Mouse (Mus musculus): ENCODE data around the gene Dnajc7. TPM values are rescaled to one million over a fixed set of nuclear protein-coding genes. Genes with fewer than 3 reads are reported as not detected.

Gene Dnajc7
- total RNA-seq, 4 experiments from 2014 or later = 255 to 304 (median 273) TPM

DNA sequence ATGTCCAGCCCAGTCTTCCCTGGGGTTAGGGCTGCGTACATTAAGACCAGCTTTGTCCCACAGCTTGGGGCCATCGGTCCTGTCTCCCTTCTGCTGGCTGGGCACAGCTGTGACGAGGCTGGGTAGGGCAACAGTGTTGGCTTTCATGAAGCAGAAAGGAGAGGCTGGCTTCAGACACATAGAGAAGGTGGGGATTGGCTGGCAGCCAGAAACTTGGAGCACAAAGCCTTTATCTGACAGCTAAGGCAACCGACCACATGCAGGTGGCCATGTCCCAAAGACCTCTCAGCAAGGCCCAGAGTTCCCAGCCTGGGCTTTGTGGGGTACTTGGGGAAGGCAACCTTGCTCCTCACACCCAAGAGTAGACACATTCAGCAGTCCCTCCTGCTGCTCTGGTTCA is 38.2 kb downstream of the Dnajc7 start:
- peak; percentile 65 to 79 for DNase-seq (ENCODE audit: low spot score in 2 of 2)

DNA sequence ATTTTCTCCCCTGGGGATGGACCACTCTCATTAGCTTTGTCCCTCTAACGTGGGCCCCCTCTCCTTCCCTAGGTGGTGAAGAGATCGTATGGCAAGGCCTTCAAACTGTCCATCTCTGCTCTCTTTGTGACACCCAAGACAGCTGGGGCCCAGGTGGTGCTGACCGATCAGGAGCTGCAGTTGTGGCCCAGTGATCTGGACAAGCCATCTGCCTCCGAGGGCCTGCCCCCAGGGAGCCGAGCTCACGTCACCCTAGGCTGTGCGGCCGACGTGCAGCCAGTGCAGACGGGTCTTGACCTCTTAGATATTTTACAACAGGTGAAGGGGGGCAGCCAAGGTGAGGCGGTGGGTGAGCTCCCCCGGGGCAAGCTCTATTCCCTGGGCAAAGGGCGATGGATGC is 39.7 kb downstream of the Dnajc7 start:
- no peak for DNase-seq (ENCODE audit: low spot score in 2 of 2)

DNA sequence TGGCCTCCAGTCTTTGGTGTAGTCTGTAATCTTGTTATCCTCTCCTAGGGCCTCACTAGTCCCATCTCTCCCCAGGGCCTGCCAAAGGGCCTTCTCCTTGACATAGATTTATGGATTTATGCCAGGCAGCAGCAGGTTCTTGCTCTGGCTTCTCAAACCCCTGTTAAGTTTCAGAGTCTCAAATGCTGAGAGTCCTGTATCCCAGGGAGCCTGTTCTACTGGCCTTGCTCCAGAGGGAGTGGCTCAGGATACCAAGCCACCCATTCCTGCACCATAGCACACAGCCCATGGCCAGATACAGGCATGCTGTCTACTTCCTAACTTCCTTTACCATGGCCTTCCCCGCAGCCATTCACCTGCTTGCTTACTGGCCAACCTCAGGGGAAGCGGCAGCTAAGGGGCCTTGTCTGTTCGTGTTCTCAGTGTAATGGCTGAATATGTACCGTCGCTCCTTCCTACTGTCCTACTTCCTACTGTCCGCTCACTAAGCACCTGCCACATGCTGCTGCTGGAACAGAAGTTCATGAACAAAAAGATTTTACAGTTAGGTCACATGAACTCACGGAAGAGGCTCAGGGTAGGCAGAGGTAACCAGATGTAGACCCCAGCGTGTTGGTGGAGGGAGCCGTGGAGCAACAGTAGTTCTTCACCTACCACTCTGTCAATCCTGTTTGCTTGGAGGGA is 40.7 kb downstream of the Dnajc7 start:
- no peak for DNase-seq (ENCODE audit: low spot score in 2 of 2)

DNA sequence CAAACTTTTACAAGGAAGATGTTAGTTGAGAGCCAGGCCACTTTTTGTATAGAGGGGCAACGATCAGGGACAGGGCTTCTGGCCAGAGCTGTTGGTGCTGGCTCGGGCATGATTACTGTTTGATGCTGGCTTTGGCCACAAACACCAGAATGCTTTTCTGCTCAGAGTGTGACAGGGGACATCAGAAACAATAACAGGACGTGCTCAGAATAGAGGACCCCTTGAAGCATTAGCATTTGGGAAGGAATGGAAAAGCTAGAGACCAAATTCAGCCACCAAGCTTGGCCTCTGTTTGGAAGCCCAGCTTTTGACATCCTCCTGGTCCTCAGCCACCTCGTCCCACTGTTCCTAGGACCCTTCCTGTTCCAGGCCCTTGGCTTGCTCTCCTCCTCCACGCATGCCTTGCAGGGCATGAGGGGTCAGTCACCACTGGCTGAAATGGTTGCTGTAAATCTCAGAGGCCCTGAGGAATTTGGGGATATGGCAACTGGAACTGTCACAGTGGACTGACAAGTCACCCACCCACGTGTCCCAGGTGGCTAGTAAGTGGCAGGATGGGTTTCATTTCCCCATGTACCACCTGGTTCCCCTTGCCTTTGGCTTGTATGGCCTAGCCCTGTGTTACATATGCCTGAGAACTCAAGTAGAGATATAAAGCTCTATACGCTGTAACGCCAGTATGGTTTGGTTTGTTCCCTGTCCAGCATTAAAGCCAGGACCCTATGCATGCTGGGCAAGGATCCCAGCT is 41.9 kb downstream of the Dnajc7 start:
- DNase-seq (ENCODE audit: low spot score in 2 of 2) = no peak

DNA sequence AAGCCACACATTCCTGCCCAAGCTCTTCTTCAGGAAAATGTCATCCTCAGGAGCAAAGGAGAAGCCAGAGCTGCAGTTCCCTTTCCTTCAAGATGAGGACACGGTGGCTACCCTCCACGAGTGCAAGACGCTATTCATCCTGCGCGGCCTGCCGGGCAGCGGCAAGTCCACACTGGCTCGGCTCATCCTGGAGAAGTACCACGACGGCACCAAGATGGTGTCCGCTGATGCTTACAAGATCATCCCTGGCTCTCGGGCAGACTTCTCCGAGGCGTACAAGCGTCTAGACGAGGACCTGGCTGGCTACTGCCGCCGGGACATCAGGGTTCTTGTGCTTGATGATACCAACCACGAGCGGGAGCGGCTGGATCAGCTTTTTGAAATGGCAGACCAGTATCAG is 43.7 kb downstream of the Dnajc7 start:
- no peak for DNase-seq (ENCODE audit: low spot score in 2 of 2)

DNA sequence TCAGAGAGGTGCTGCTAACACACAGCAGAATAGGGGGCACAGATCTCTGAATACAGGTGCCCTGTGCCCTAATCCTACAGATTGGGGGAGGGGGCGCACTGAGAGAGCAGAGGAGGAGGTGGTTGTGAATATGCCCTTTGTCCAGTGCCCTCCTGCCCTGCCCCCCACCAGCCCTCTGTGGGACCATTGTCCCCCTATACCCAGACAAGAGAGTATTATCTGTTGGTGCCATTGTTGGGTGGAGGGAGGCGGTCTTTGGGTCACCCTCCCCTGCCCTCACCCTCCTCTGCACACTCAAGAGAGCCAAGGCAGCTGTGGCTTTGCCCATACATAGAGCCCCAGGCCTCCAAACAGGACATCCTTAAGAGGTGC is 44.5 kb downstream of the Dnajc7 start:
- DNase-seq (ENCODE audit: low spot score in 2 of 2) = peak in 1 of 2 experiments; percentile 85

DNA sequence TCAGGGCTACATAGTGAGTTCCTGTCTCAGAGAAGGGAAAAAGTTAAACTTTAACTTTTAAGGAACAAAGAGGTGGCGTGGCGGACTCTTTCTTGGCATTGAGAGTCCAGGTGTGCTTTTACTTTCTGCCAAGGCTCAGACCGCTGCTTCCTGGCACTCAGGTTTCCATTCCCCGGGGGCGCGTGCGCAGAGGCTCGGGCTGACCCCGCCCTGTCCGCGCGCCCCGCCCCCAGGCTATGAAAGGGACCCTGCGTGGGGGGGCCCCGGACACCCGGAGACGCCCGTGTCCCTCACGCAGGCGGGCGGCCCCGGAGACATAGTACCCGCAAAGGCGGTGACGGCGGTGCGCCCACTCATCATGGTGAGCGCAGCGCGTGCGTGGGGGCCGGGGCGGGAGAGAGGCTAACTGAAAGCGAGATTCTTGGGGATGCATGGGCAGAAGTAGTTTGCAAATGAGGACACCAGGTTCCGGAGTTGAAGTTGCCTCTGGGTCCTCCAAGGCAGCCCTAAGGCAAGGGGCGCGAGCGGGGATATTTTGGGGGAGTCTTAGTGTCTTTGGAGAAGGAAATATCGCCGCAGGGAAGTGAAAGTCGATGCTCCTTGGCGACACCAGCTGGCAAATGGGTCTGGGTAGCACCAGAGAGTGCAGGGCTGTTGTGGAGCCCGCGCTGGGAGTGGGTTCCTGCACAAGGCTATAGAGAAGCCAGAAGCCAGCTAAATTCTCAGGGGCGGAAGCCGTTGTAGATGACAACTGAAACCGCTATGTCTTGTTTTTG is 45.1 kb downstream of the Dnajc7 start, which contains the start of gene Cnp:
Cnp (plus strand) TSS at position 197 of the 776 bp plus-strand sequence.
- peak; percentile 46 to 67 for DNase-seq (ENCODE audit: low spot score in 2 of 2)

DNA sequence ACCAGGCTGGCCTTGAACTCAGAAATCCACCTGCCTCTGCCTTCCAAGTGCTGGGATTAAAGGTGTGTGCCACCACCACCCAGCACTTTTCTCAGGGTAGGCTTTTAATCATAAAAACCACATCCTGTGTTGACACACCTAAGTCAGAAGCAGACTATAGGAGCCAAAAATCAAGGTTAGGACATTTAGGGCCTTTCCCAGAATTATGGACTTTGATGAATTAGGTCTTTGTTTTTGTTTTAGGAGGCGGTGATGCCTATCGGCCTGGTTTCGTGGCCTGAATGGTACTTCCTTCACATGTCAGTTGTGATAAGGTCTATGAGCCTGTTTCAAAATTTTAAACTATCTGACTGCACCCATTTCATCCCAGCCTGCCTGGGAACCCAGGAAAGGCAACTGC is 45.8 kb downstream of the Dnajc7 start:
- no peak for DNase-seq (ENCODE audit: low spot score in 2 of 2)

DNA sequence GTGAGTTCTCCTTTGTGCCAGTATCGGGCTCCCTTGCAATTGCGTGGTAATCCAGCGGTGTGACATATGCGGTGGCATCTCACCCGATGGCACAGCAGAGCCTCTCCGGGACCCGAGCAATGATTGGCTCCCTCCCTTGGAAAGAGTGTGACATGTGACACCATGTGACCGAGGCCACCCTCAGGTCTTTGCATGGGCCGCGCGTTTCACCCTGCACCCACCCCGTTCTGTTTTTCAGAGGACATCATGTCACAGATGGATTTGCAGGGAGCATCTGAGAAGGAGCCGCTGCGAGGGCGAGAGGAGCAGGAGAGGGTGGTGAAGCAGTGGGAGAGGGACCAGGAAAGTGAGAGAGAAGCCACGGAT is 48.8 kb downstream of the Dnajc7 start:
- peak; percentile 38 to 52 for DNase-seq (ENCODE audit: low spot score in 2 of 2)

DNA sequence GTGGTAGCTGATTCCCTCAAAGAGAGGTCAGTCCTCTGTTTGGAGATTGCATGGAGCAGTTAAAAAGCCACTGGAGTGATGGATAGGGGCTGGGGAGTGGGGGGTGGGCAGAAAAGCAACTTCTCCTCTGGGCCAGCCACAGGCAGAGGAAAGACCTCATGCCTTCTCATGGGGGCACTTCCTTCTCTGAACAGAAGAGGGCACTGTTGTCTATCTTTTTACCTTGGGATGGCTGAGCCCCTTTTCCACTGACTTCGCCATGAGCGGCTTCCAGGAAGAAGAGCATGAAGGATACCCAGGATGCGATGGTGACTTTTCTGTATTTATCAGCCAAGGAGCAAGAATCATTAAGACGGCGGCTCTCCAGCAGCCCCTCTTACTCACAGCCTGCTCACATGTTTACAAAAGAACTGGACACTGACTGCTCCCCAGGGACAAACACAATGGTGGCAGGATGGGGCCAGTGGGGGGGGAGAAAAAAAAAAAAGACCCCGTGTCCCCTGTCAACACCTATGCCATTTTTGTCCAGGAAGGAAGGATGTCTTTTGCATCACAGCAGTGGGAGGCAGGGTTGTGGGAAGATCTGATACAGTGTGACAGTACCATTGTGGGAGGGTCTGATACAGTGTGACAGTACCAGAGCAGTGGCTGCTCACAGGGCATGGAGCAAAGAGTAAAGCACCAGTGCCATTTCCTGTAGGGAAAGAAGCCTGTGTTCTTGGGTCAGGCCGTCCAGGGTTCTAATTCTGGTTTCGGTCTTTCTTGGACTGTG is 49.4 kb downstream of the Dnajc7 start:
- DNase-seq (ENCODE audit: low spot score in 2 of 2) = peak; percentile 71 to 83

DNA sequence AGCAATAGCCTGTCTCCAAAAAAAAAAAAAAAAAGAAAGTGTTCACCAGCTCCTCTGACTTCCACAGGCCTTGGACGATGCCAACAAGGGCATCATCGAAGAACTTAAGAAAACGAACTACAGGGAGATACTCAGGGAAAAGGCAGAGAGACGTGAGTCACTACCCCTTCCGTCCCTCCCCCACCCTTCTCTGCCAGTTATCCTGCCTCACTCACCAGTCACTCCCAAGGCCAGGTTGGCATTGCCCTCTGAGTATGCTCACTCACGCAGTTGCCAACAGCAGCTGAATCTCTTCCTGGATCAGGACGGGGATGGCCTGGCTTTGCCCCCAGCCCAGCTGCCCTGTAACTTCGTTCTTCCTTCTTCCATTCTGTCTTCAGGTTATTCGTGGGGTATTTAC is 50.2 kb downstream of the Dnajc7 start:
- DNase-seq (ENCODE audit: low spot score in 2 of 2) = no peak

DNA sequence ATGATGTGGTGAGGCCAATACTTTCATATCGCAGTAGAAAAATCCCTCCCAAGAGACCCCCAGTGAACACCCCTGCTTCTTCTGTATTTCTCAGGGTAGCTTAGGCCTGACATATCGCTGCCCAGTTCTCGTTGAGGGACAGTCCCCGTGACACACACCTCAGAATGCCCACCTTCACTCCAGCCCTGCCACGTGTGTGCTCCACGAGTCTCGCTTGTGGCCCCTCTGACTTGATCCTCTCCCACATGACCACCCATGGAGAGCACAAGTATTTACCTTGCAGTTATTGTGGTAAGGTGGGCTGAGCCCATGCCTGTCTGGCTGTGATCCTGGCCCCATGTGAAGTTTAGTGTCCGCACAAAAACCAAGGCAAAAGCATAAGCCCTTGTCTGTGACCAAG is 51.3 kb downstream of the Dnajc7 start:
- DNase-seq (ENCODE audit: low spot score in 2 of 2) = no peak

DNA sequence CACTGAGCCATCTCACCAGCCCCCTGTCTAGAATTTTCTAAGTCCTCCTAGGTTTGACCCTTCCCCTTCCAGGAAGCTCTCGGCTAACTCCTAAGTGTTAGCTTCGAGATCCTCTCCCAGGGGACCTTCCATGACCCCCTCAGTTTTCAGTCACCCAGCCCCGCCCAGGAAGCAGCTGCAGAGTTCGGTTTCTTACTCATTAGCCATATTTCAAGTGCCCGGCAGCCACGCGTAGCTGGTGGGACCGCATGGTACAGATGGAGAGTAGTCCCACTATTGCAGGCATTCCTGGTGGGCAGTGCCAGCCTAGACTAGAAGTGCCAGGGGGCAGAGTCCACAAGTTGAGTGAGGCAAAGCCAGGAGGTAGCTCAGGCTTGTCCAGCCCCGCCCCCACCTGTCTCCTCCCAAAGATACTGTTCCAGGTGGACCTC is 52.1 kb downstream of the Dnajc7 start:
- DNase-seq (ENCODE audit: low spot score in 2 of 2) = no peak

DNA sequence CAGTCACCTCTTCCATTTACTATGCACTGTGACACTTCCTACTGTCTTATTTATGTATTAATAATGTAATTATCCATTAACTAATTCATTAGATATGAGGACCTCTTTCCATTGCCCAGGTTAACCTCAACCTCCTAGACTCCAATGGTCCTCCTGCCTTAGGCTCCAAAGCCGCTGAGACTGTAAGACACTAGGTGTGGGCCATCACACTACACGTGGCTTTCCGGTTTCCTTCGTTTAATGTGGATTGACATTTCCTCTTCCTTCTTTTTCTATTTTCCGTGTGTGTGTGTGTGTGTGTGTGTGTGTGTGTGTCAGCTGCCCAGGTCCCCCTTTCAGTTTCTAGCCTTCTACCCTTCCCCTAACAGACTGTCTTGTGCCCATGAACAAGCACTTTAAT is 52.7 kb downstream of the Dnajc7 start:
- DNase-seq (ENCODE audit: low spot score in 2 of 2) = no peak

DNA sequence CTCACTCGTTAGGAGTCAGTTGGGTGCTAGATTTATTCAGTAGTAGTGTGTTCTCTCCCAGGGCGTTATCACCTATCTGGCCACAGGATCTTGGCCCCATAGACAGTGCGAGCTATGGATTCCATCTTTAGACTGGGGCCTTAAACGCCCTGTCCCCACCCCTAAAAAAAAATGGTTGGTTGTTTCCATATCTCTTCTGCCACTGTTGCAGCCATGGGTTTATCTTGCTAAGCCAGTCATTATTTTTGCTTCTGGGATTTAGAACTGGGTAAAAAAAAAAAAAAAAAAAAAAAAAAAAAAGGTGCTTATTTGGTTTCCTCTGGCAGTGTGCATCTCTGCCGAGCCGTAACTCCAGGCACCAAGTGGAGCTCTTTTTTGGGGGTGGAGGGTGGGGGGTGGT is 55.3 kb downstream of the Dnajc7 start:
- DNase-seq (ENCODE audit: low spot score in 2 of 2) = no peak

DNA sequence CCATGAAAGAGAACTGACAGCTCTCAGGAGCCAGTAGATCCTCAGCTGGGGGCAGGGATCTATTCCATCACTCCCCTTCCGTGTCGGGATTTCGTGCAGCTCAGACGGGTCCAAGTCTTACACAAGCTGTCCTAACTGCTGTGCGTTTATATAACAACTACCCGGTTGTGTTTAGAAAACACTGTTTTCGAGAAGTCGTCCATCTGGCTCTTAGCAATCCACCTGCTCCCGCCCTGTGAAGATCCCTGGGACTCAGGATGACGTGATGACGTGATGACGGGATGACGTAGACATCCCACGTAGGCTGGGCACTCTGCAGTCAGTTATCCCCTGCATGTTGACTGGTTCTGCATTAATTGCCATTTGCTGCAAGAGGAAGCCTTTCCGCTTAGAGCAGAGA is 55.7 kb downstream of the Dnajc7 start:
- DNase-seq (ENCODE audit: low spot score in 2 of 2) = peak; percentile 80 to 83

DNA sequence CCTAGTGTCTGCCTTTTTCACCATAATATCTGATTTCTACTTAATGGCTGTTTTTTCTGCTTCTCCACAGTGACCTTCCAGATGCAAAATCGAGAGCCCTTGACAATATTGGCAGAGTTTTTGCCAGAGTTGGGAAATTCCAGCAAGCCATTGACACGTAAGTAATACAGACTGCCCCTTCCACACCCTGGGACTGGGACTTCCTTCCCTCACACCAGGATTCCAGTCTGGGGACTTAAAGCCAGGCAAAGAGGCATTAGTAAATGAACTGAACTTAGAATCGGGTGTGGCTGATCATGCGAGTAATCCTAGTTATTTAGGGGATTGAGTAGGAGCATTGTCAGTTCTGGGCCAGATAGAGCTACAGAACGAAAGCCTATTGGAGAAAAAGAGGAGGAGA is 58.2 kb downstream of the Dnajc7 start:
- DNase-seq (ENCODE audit: low spot score in 2 of 2) = no peak

DNA sequence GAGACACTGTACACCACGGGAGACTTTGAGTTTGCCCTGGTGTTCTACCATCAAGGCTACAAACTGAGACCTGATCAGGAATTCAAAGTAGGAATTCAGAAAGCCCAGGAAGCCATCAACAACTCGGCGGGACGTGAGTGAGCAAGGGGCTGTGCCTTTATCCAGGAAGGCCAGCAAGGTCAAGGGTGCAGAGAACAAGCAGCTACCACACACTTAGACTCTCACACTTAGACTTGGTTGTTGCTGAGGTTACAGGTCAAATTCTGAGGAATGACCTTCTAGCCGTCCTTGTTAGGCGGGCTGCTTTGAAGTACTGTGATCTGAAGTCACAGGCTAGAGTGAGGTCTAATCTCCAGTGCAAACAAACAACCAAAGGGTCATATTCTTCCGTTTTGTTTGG is 60.5 kb downstream of the Dnajc7 start:
- DNase-seq (ENCODE audit: low spot score in 2 of 2) = no peak

DNA sequence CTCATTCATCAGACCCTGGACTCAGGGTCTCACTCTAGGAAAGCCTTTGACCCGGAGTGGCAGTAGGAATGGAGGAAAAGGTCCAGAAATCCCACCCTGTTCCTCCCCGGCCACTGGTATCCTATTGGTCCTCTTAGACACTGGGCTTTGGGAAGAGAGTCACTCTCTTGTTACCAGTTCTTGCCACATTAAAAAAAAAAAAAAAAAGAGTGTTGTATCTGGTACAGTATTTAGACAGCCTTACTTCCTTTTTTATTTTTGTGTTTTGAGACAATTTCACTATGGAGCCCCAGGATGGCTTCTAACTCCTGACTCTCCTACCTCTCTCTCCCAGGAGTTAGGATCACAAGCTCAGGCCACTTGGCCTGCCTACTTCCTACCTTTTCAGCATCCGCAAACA is 62.4 kb downstream of the Dnajc7 start:
- DNase-seq (ENCODE audit: low spot score in 2 of 2) = no peak

DNA sequence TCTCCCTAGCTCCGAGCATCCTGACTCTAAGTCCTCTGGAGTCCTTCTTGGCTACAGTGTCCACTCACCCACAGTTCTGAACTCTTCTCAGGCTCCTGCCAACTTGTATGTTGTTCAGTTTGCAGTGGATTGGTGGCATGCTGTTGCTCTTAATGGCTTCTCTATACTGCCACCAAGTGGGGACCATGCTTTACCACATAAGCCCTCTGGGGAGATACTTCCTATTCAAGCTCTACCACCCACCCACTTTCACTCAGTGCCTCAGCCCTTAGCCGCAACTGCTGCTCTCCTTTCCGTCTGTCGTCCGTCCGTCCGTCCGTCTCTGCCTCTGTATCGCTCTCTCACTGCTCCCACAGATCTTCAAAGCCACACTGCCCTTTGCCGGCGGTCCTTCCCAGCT is 64.4 kb downstream of the Dnajc7 start:
- DNase-seq (ENCODE audit: low spot score in 2 of 2) = peak; percentile 46

DNA sequence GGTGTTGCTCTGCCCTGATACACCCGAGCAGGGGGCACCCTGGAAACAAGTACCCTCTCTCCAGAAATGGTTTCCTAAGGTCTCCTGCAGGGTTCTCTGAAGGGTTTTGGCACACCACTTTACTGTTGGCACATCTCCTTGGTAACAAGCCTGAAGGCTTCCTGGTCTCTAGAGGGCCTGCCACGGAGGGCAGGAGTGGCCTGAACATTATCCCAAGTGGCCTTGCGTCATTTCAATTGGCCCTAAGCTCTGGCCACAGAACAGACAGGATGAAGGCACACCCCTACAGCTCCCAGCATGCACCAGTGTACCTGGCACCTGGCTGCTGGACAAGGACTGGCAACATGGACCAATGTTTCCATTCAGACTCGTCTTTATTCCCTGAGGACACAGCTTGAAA is 67.1 kb downstream of the Dnajc7 start:
- no peak for DNase-seq (ENCODE audit: low spot score in 2 of 2)

DNA sequence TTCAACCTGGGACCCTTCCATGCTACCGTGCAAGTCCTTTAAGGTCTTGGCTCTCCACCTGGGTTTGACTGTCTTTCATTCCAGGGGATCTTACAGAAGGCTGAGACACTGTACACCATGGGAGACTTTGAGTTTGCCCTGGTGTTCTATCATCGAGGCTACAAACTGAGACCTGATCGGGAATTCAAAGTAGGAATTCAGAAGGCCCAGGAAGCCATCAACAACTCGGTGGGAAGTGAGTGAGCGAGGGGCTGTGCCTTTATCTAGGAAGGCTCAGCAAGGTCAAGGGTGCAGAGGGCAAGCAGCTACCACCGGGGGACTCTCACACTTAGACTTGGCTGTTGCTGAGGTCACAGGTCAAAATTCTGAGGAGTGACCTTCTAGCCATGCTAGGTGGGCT is 69.9 kb downstream of the Dnajc7 start:
- no peak for DNase-seq (ENCODE audit: low spot score in 2 of 2)
